Mouse (Mus musculus) heart, postnatal 25 days (tissue): Measurements from ENCODE around the gene Plekhg2. TPM values are rescaled to one million over a fixed set of nuclear protein-coding genes. Genes with fewer than 3 reads are reported as not detected.
A peak's percentile ranks its signal among the peaks of the same experiment; 100 is the strongest.
"Not testable (repeated sequence)": the region's sequence is repeated elsewhere in the genome, so short reads cannot be mapped to it uniquely, and the experiment has no call there.

Experiments used
- DNase-seq: peaks from one replicate; pipeline ENCODE4 v3.0.0; 2022; ENCODE audit warnings: low spot score
- intact Hi-C: fragments of 180-260 bp; cut with DNase I; formaldehyde crosslinking; loops from one replicate; pipeline ENCODE4 v1.15.1; 2025
- total RNA-seq, 2 experiments: library from RNA; stranded (reverse); gene quantifications; 2 replicates each; pipeline ENCODE4 v1.2.3; 2021

The Plekhg2 gene
- total RNA-seq, result 10 to 100 TPM; 13.1 to 20.4 TPM

DNA sequence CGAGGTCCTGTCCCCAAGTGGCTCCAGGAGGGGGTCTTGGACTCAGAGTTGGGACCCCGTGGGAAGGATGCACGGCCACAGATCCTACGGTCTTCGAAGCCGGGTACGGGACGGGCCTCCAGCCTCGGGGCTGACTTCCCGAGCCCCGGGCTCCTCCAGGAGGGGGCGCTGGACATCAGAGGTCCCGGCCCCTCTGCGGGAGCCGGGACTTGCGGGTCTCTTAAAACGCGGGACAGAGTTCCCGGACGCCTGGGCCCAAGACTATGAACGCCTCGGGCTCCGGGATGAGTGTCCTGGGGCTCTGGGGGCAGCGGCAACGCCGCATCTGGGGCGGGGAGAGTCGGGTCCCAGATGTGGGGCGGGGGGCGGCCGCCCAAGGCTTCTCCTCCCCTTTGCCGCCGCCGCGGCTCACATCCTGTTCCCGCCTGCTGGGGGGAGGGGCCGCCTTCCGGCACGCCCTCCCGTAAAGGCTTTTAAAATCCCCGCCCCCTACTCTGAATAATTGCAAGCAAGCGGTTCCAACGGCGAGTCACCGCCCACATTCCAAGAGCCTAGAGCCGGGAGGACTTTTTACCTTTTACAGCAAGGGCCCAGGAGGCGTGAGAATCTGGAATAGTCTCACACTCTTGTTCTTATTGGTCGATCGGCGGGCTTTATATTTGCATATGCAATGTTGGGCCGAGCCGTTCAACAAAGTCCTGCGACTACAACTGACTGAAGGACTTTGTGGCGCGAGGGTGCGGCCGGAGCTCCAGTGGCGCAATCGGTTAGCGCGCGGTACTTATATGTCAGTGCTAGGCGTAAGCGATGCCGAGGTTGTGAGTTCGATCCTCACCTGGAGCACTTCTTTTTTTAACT is at the start of gene Plekhg2:
Plekhg2 (minus strand) TSS at position 349 of the 858 bp plus-strand sequence.
- intact Hi-C loops, result loop anchor here (1.0 kb wide), 1 partner anchor 14 kb away; no protein-coding TSS in a partner anchor
- DNase-seq, result peak; percentile 98

- no peak for DNase-seq
- intact Hi-C loops, result no loop called here
These were observed 47.0 kb upstream of the Plekhg2 start for GRCm38 (mm10) chr7:28419416-28419815.

- DNase-seq, result peak; percentile 76
- intact Hi-C loops, result no loop called here
These were observed 45.8 kb upstream of the Plekhg2 start for GRCm38 (mm10) chr7:28418096-28418670.

GRCm38 (mm10) chr7:28417368-28417767 is 45.0 kb upstream of the Plekhg2 start:
- intact Hi-C loops, result no loop called here
- DNase-seq, result no peak

- no peak for DNase-seq
- intact Hi-C loops, result no loop called here
These were observed 40.4 kb upstream of the Plekhg2 start for GRCm38 (mm10) chr7:28412826-28413225.

DNA sequence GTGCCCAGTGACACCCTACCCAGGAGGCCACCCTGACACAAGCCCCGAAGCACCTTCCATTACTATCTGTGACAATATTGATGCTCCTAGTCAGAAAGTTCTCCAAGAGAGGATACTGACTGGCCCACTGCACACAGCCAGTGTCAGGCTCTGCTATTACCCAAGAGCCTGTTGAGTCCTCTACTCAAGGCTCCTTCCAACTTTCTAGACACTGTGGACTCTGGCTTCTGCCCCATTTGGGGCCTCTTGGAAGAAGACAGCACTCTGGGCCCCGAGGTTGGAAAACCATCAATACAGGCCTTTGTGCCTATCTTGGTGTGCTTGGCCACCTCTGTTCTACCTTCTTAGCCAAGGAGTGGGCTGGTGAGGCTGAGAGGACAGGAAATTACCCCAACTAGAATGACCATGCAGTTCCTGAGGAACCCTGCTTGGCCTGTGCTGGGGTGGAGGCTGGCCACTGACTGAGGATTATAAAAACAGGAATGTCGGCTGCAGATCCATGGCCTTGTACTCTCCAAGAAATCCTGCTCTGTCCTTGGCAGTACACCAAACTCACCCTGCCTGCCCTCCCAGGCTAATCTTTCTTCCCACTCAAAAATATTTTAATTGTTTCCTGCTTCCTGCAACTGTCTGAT is 38.6 kb upstream of the Plekhg2 start:
- peak; percentile 83 for DNase-seq
- intact Hi-C loops, result no loop called here

DNA sequence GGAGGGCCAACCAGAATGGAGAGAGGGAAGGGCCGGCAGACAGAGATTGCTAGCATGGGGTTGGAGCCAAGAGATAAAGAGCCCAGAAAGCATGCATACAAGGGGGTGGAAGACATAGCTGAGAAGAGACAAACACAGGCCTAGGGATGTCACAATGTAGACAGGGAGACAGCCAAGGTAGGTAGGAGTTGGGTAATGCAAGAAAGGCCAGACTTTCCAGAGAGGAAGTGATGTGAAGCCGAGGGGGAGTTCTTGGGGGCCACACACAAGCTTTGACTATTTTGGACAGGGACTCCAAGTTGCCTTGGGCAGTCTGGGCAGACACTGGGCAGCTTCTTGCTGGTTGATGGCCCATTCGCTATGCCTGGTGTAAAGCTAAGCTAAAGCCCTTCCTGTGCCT is 29.5 kb upstream of the Plekhg2 start:
- intact Hi-C loops, result no loop called here
- no peak for DNase-seq

DNA sequence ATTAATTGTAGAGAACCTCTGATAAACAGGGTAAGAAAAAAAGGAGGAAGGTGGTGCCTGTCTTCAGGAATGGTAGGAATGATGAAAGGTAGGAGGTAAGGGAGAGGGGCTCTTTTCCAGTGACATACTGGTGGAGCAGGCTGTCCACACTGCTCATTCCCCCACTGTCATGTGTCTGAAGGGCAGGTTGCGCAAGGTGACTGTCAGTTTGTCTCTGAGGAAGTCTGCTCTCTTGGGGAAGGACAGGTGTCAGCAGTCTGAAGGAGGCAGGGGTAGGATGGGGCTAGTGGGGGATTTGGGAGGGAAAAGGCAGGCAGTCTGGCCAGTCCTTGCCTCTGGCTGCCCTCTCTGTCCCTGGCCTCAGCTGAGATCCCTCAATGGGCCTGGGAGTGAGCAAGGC is 28.6 kb upstream of the Plekhg2 start:
- no peak for DNase-seq
- intact Hi-C loops, result no loop called here

DNA sequence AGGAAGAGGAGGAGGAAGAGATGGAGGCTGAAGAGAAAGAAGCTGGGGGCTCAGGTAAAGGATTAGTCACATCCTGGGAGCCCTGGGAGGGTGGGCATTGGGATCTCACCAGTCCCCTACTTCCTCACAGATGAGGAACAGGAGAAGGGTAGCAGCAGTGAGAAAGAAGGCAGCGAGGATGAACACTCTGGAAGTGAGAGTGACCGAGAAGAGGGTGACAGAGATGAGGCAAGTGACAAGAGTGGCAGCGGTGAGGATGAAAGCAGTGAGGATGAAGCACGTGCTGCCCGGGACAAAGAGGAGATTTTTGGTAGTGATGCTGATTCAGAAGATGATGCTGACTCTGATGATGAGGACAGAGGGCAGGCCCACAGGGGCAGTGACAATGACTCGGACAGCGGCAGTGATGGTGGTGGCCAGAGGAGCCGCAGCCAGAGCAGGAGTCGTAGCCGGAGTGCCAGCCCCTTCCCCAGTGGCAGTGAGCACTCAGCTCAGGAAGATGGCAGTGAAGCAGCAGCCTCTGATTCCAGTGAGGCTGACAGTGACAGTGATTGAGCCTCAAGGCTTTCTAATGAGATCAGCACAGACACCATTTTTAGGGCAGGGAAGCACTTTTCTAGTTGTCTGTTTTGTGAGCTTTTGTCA is 26.4 kb upstream of the Plekhg2 start:
- intact Hi-C loops, result no loop called here

GRCm38 (mm10) chr7:28398000-28398399 is 25.6 kb upstream of the Plekhg2 start:
- no peak for DNase-seq
- intact Hi-C loops, result no loop called here

More for the DNA sequence above, 26.4 kb upstream of the Plekhg2 start:
- no peak for DNase-seq

GRCm38 (mm10) chr7:28395425-28395824 is 23.0 kb upstream of the Plekhg2 start:
- intact Hi-C loops, result no loop called here
- no peak for DNase-seq

DNA sequence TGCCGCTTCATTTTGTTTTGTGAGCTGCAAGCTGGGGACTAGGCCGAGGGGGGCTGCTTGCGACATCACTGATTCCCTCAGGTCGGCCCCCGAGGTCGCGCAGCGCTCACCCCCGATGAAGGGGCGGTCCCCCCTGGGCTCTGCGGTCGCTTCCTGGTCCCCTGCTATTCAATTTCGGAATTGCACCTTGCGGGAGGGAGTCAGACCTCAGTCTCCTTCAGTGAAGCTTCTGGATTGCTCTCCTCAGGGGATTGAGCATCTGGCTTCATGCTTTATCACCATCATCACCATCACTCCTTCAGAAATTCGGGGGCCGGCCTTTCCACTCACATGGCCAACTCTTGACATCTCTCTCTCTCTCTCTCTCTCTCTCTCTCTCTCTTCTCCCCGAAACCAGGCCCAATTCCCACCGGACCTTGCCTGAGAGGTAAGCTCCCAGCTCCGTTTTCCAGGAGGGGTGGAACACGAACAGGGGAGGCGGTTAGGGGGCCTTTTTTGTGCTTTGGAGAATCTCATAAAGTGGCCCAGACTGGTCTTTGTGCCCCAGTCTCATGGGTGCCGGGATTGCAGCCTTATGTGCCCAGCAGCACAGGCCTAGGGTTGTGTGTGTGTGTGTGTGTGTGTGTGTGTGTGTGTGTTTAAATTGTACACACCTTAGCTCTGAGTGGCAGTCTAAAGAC is 21.0 kb upstream of the Plekhg2 start:
- no peak for DNase-seq
- intact Hi-C loops, result loop anchor here (2.0 kb wide), 1 partner anchor 41 kb away; no protein-coding TSS in a partner anchor

GRCm38 (mm10) chr7:28392429-28393271 is 20.3 kb upstream of the Plekhg2 start, which contains the start of the genes Med29 and Paf1:
Med29 (minus strand) TSS chr7:28392708.
Paf1 (plus strand) TSS chr7:28392951.
- DNase-seq, result peak; percentile 98
- intact Hi-C loops, result loop anchor here (2.0 kb wide), 1 partner anchor 42 kb away; no protein-coding TSS in a partner anchor

DNA sequence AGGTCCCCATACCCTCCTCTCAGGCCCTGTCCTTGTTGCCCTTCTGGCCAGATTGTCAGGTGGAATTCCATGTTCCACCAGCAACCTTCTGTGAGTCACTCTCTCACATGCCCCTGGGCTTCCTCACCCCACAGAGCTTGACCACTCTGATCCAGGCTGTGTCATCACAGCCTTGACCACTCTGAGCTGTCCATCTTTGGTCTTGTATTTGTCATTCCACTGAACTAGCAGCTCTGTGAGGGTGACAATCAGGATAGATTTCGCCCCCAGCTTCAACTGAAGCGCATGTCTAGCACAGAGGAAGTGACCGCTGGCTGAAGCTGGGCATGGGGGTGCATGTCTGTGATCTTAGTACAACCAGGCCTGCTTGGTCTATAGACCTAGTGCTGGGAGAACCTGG is 17.9 kb upstream of the Plekhg2 start:
- no peak for DNase-seq

GRCm38 (mm10) chr7:28387384-28387783 is 15.0 kb upstream of the Plekhg2 start:
- intact Hi-C loops, DNase-seq: not testable (repeated sequence)

More for the DNA sequence above, 17.9 kb upstream of the Plekhg2 start:
- intact Hi-C loops, result no loop called here

DNA sequence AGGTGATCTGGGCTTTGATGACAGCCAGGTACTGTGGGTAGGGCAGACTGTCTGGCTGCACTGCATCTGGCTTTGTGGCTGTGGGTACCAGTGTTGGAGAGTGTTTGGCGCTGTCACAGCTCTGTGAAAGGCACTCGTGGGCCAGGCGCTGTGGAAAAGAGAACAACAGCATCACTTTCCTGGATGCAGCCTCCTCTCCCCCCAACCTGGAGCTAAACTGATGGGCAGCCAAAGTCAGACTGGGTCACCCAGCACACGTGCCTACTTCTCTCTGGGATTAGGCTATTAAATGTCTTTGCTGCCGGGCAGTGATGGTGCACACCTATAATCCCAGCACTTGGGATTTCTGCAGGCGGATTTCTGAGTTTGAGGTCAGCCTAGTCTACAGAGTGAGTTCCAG is 14.5 kb upstream of the Plekhg2 start:
- intact Hi-C loops, result loop anchor here (1.0 kb wide), 1 partner anchor 14 kb away; no protein-coding TSS in a partner anchor
- DNase-seq, result not testable (repeated sequence)

DNA sequence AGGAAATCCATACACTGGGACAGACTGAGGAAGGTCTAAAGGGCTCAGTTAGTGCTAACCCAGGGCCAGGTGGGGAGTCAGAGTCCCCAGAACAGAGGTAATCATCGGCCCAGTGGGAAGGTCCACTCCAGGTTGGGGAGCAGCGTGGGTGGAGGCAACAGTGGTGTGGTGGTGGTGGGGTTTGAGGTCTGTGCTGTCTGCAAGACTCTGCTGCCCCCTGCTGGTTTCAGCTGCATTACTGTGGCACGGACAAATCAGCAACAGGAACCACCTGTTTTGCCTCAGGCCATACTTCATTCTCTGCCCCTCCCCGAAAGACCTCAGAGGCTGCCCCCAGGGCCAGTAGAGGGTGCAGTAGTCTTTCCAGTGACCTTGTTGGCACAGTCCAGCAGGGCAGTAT is 14.1 kb upstream of the Plekhg2 start:
- DNase-seq, result peak; percentile 64
- intact Hi-C loops, result loop anchor here (1.0 kb wide), 1 partner anchor 13 kb away; no protein-coding TSS in a partner anchor

DNA sequence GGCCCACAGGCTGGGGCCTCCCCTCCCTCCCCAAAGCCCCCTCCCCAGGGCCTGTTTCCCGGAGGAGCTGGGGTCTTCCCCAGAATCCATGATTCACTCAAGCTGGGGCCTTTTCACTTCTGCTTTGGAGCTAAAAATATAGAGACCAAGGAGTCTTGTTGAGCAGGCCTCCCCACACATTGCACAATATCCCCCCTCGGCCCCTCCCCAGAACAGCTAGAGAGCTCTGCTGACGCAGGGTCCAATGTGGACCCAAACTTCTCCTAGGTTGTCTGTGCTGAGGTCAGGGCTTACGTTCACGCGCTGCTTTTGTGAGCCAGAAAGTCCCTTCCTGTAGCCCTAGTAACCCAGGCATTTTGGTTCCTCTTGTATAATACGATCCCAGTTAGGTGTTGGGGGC is 13.6 kb upstream of the Plekhg2 start:
- intact Hi-C loops, result loop anchor here (1.0 kb wide), 1 partner anchor 13 kb away; no protein-coding TSS in a partner anchor
- DNase-seq, result no peak
